In the genomic region with DNA sequence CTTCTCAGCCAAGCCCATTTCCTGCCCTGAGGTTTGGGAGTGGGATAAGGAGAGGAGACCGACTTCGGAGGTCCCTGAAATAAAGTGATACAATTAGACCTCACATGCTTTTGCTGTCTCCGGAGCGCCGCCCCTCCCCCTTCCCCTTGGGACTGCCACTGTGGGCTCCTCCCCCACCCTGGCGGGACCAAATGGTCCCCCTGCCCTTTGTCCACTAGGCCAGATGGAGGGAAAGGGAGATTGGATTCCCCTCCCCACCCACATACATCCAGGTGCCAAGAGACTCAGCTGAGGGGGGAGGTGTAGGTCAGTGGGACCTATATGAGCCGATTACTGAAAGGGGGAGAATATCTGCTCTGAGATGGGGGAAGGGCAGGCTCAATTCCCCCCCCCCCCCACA, we compare ENCODE assay signal across 7 mouse cellular contexts. TPM values are rescaled to one million over a fixed set of nuclear protein-coding genes. Genes with fewer than 3 reads are reported as not detected.
DNase-seq lines count a peak whose midpoint lies in the region; ATAC-seq and TF ChIP-seq lines count a peak whose summit lies in the region.

No protein-coding gene starts in this region.

- H3K9ac ChIP-seq in hindbrain, postnatal 0 days (replicated peaks; ENCODE audit: low read length) = peak overlapping the region; percentile 85; the same call in 1 of the 2 replicates
- H3K9ac ChIP-seq in liver, embryonic 13.5 days = 0 out of 2 replicates have a peak overlapping the region, but pooled peaks have one; percentile 70

- WGBS in hindbrain, postnatal 0 days = 0% methylated on average over 7 of the region's 7 CpGs
- WGBS in liver, embryonic 13.5 days (ENCODE audit: insufficient replicate concordance) = 16% methylated on average over 7 of the region's 7 CpGs

- H3K4me2 ChIP-seq in hindbrain, postnatal 0 days (ENCODE audit: low read depth, low read length) = peak overlapping the region; percentile 92
- H3K4me2 ChIP-seq in liver, embryonic 13.5 days = peak overlapping the region; percentile 87

- peak overlapping the region; percentile 70 for H3K4me3 ChIP-seq in hindbrain, postnatal 0 days (ENCODE audit: low read length)
- H3K4me3 ChIP-seq in liver, embryonic 13.5 days (replicated peaks) = peak overlapping the region; percentile 66

- DNase-seq in right cerebral cortex, postnatal 4 days = peak; percentile 70
- no peak for DNase-seq in right cerebral cortex, postnatal 25 days
- DNase-seq in embryo, embryonic 11 days = peak; percentile 84
- DNase-seq in hindbrain, postnatal 0 days (ENCODE audit: low spot score) = peak; percentile 55
- DNase-seq in liver, embryonic 13.5 days = no peak
- peak; percentile 52 for DNase-seq in testis, postnatal 14 days (ENCODE audit: low spot score)
- no peak for DNase-seq in gastrocnemius, postnatal 36 days

- H3K9me3 ChIP-seq in hindbrain, postnatal 0 days (ENCODE audit: low read length) = no peaks in the 10 kb centered on the region
- H3K9me3 ChIP-seq in liver, embryonic 13.5 days (replicated peaks) = no peaks in the 10 kb centered on the region

- no peak for TF ChIP-seq CTCF in hindbrain, postnatal 0 days (IDR thresholded peaks at IDR 0.05; ENCODE audit: low read depth)

- intact Hi-C loops in gastrocnemius, postnatal 36 days (cut with DNase I) = loop anchor here (10.0 kb wide), 1 partner anchor 432 kb away; the partner anchor contains the start of gene Rbm15b

- H3K4me1 ChIP-seq in hindbrain, postnatal 0 days (ENCODE audit: insufficient read depth, low read length) = peaks cover 34% of the 10 kb centered on the region
- peaks cover 84% of the 10 kb centered on the region for H3K4me1 ChIP-seq in liver, embryonic 13.5 days (replicated peaks)

- ATAC-seq in hindbrain, postnatal 0 days = peak; percentile 0; the same call in 1 of the 2 replicates
- peak; percentile 18 for ATAC-seq in liver, embryonic 13.5 days (ENCODE audit: low read depth)

- no peaks in the 10 kb centered on the region for H3K36me3 ChIP-seq in hindbrain, postnatal 0 days (ENCODE audit: insufficient read depth, low read length)
- H3K36me3 ChIP-seq in liver, embryonic 13.5 days = no peaks in the 10 kb centered on the region

- peak overlapping the region; percentile 94 for H3K27ac ChIP-seq in hindbrain, postnatal 0 days
- H3K27ac ChIP-seq in liver, embryonic 13.5 days = peak overlapping the region; percentile 80

- no peaks in the 10 kb centered on the region for H3K27me3 ChIP-seq in hindbrain, postnatal 0 days (ENCODE audit: insufficient read depth, low read length)
- H3K27me3 ChIP-seq in liver, embryonic 13.5 days = peaks cover 48% of the 10 kb centered on the region

RNA-seq across cellular contexts. Expression of gene Pcbp4, which starts 0.3 kb away (rescaled TPM):
- total RNA-seq in hindbrain, postnatal 0 days (2014; rRNA removed) = 623 and 719 TPM in 2 replicates
- polyA plus RNA-seq in hindbrain, postnatal 0 days (2015; fragmentation: Nextera tagmentation; extraction: Ambion mirVana) = 214 and 228 TPM in 2 replicates
- polyA plus RNA-seq in liver, embryonic 13.5 days (2015; fragmentation: Nextera tagmentation; extraction: Ambion mirVana) = 12.7 and 13.2 TPM in 2 replicates
- 10 to 100 TPM; 58.0 to 58.3 TPM for total RNA-seq in gastrocnemius, postnatal 36 days (2021)

RNA-seq across cellular contexts. Expression of gene Abhd14a, which starts 5.3 kb away (rescaled TPM):
- 59.6 and 62.1 TPM in 2 replicates for total RNA-seq in hindbrain, postnatal 0 days (2014; rRNA removed)
- polyA plus RNA-seq in hindbrain, postnatal 0 days (2015; fragmentation: Nextera tagmentation; extraction: Ambion mirVana) = 66.8 and 69.2 TPM in 2 replicates
- 24.4 and 26.3 TPM in 2 replicates for polyA plus RNA-seq in liver, embryonic 13.5 days (2015; fragmentation: Nextera tagmentation; extraction: Ambion mirVana)
- 10 to 100 TPM; 14.6 to 15.7 TPM for total RNA-seq in gastrocnemius, postnatal 36 days (2021)

RNA-seq across cellular contexts. Expression of gene Abhd14b, which starts 5.6 kb away (rescaled TPM):
- 20.6 and 26.8 TPM in 2 replicates for total RNA-seq in hindbrain, postnatal 0 days (2014; rRNA removed)
- 12.4 and 16.8 TPM in 2 replicates for polyA plus RNA-seq in hindbrain, postnatal 0 days (2015; fragmentation: Nextera tagmentation; extraction: Ambion mirVana)
- polyA plus RNA-seq in liver, embryonic 13.5 days (2015; fragmentation: Nextera tagmentation; extraction: Ambion mirVana) = 16.7 and 18.2 TPM in 2 replicates
- 1 to 10 TPM; 3.5 to 4.5 TPM for total RNA-seq in gastrocnemius, postnatal 36 days (2021)

RNA-seq across cellular contexts. Expression of gene Gpr62, which starts 12.9 kb away (rescaled TPM):
- total RNA-seq in hindbrain, postnatal 0 days (2014; rRNA removed) = 1.9 and 3.1 TPM in 2 replicates
- 3.2 TPM in 2 replicates for polyA plus RNA-seq in hindbrain, postnatal 0 days (2015; fragmentation: Nextera tagmentation; extraction: Ambion mirVana)
- 0.09 TPM in 1 of 2 replicates, not detected in the other for polyA plus RNA-seq in liver, embryonic 13.5 days (2015; fragmentation: Nextera tagmentation; extraction: Ambion mirVana)
- total RNA-seq in gastrocnemius, postnatal 36 days (2021) = under 1 TPM in 1 of 2 experiments, not detected in 1; 0.30 TPM

RNA-seq across cellular contexts. Expression of gene Acy1, which starts 14.7 kb away (rescaled TPM):
- total RNA-seq in hindbrain, postnatal 0 days (2014; rRNA removed) = 19.3 and 28.0 TPM in 2 replicates
- polyA plus RNA-seq in hindbrain, postnatal 0 days (2015; fragmentation: Nextera tagmentation; extraction: Ambion mirVana) = 22.2 and 23.0 TPM in 2 replicates
- polyA plus RNA-seq in liver, embryonic 13.5 days (2015; fragmentation: Nextera tagmentation; extraction: Ambion mirVana) = 31.2 and 32.2 TPM in 2 replicates
- 10 to 100 TPM in 1 of 2 experiments, 1 to 10 TPM in 1; 9.0 to 12.3 TPM for total RNA-seq in gastrocnemius, postnatal 36 days (2021)

Comparison
In these comparisons a context has a peak if more than half of its experiments do, and no peak if none do; other contexts are left out.
1. DNase-seq: peak in right cerebral cortex, postnatal 4 days (single experiment), embryo, embryonic 11 days (single experiment), hindbrain, postnatal 0 days (single experiment) and testis, postnatal 14 days (single experiment); none in right cerebral cortex, postnatal 25 days (single experiment), liver, embryonic 13.5 days (single experiment) and gastrocnemius, postnatal 36 days (0 of 2).
2. RNA of gene Pcbp4, which starts 0.3 kb away (total RNA-seq): 623 to 719 TPM in hindbrain, postnatal 0 days; 58.0 to 58.3 TPM in gastrocnemius, postnatal 36 days; every median in the first group is over 10 times any median in the second.